Mouse (Mus musculus): ENCODE data around the gene Gpr25.
A peak's percentile ranks its signal among the peaks of the same experiment; 100 is the strongest.

The Gpr25 gene

DNA sequence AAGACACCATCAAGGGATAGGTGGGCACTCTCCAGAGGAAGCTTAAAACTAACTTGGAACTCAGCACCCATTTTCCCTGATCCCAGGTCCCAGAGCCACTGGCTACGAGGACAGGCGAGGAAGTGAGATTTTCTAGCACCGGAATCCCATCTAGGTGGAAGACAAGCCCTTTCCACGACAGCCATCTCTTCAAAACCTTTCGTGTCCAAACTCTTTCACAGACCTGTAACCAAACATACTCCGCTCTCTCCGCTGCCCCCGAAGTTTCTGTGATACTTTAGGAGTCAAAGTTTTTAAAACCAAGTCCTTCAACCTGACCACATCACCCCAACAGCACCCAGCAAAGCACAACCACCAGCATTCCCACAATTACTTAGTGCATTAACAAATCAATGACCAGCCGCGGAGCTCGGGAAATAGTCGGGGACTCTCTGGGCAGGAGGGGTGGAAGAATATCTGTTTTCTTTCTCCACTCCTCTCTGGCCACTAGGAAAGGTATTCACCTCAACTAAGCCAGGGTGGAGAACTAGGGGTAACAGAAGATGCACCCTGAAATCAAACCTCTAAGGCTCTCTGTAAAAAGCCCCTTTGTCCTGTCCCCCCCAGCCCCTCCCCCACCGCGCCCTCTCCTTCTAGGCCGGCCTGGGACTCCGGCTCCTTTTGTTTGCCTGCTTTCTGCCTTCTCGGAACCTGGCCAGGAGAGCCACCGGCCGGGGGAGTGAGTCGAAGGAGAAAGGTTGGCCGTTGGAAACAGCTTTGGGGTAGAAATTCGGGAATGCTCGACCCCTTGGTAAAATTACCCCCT, 27.5 kb downstream of the Gpr25 start:
- DNase-seq (ENCODE audit: low read depth, low spot score), result peak; percentile 29

GRCm38 (mm10) chr1:136232285-136232926, 28.3 kb downstream of the Gpr25 start:
- peak; percentile 39 for DNase-seq (ENCODE audit: low read depth, low spot score)

DNA sequence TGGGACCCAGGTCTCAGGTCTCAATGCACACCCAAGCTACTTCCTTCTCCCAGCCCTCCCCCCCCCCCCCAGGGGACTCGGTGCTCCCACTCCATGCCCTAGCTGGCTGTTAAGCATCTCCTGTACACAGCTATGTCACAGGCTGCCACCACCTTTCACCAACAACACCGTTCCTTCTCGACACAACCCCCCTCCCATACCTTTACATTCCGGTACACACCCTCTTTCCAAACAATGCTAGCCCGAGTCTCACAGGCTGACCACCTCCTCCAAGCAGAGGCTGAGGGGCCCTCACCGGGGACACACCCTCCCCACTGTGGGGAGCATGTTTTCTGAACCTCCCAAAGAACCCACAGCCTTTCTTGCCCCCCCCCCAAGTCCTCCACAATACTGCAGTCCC, 29.1 kb downstream of the Gpr25 start:
- DNase-seq (ENCODE audit: low read depth, low spot score), result no peak

DNA sequence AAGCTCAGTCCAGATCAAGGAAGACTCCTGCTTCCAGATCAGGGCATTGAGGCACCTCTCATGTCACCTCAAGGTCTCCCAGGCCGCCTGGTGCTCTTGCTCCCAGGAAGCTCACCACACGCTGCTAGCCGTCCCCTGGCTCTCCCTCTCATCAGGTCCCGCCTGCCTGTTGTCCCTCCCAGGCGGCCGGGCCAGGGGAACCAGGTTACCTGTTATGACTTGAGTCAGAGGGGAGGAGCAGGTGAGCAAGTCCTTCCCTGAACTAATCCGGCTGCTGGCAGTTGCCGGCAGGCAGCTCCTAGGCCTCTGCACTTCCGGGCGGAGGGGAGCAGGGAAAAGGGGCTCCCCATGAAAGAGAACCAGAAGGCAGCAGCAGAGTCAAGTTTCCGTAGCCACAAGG, 30.5 kb downstream of the Gpr25 start:
- no peak for DNase-seq (ENCODE audit: low read depth, low spot score)

GRCm38 (mm10) chr1:136229040-136229373, 31.7 kb downstream of the Gpr25 start:
- peak; percentile 34 for DNase-seq (ENCODE audit: low read depth, low spot score)

DNA sequence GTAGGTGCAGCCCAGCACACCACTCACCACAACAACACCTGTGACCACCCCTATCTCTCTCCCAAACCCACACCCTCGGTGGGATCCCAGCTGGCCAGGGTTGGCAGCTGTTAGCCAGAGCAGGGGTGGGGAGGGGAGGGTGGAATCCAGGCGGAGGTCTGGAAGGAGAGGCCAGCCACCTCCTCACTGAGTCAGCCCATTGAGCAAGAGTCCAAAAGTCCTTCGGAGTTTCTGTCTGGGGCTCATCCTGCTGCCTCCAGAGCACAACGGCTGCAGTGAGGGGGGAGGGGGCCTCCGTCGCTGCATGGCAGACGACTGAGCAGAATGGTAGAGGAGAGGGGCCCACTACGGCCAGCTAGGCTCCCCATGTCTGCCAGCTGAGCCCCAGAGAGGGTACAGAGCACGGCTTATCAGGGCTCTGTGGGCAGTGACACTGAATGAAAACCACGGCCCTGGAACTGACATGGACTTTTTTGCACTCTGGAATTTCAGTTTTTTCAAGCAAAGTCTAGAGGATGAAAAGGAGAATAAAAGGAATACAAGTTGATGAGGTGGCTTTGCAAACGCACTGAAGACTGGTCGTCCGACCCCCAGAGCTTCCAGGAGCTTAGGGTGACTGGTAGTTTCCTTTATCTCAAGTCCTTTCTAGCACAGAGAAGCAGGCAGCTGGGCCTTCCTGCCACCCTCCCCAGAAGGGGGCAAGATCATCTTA, 32.2 kb downstream of the Gpr25 start:
- no peak for DNase-seq (ENCODE audit: low read depth, low spot score)

DNA sequence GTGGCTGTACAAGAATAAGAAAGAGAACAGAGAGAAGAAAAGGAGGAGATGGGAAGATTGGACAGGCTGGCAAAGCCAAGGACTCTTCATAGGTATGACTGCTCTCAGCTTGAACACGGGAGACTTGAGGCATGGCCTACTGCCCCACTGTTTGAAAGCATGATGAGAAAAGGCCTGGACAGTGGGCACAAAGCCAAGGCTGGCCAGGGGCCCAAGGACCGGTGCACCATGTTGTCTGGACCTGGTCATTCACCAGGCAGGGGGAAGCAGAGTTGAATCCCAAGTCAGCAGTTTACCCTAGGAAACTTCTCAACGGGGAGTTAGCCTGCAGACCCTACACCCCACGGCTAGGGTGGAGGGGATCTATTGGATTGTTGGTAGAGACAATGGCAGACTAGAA, 32.8 kb downstream of the Gpr25 start:
- DNase-seq (ENCODE audit: low read depth, low spot score), result no peak

DNA sequence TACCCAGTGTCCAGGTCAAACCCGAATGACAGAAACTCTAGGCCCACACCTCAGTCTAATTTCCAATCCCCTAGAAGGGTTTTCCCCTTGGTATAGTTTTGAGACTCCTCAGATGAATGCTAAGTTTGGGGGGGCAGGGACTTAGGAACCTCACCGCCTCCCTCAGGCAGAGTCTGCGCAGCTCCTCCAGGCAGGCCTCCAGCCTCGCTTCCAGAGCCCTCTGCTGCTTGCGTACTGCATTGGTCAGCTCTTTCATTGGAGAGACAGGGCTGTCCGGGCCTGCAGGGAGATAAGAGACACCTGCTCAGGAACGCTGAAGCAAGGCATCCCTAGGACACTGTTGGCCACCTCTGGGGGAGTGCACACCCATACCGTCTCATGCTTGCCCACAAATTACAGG, 34.0 kb downstream of the Gpr25 start:
- no peak for DNase-seq (ENCODE audit: low read depth, low spot score)

GRCm38 (mm10) chr1:136225846-136226245, 34.8 kb downstream of the Gpr25 start:
- no peak for DNase-seq (ENCODE audit: low read depth, low spot score)

DNA sequence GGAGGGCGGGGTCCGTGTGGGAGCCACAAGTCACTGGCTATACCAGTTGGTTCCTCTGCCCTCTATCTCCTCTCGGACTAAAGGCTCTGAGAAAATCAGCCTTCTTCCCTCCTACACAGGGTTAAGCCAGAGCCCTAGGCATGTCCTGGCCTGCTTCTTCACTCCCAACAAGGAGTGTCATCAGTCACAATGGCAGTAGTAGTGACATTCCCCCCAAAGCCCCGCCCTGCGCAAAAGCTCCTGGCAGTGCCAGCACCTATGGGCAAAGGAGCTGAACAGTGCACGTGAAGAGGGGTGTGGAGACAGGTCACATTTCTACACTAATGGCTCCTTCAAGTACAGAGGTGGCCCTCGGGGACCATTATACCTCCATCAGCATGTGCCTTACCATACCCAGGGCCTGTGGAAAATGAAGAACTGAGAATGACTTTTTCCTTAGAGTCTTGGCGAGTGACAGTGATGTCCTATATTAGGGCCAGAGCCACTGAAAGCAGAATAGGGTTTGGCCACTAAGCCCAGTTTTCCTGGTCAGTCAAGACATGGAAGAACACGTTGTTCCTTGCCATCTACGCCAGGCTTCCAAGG, 36.8 kb downstream of the Gpr25 start:
- no peak for DNase-seq (ENCODE audit: low read depth, low spot score)

DNA sequence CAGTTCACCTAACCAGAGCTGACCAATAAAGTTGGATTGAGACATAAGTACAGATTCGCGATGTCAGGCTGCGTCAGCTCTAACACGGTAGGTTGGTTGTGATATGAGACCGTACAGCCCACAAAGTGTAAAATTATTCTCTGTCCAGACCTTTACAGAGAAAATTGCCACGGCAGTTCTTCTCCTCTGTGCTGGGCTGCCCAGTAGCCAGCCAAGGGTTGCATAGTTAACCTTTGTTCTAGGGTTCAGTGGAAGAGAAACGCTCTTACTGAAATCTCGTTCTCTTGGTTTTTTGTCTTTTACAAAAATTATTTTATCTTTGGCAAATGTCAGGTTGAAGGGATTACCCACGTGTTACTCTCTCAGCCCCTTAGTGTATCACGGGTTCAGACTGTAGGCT, 38.3 kb downstream of the Gpr25 start:
- no peak for DNase-seq (ENCODE audit: low read depth, low spot score)

GRCm38 (mm10) chr1:136220037-136220871, 40.4 kb downstream of the Gpr25 start:
- no peak for DNase-seq (ENCODE audit: low read depth, low spot score)

DNA sequence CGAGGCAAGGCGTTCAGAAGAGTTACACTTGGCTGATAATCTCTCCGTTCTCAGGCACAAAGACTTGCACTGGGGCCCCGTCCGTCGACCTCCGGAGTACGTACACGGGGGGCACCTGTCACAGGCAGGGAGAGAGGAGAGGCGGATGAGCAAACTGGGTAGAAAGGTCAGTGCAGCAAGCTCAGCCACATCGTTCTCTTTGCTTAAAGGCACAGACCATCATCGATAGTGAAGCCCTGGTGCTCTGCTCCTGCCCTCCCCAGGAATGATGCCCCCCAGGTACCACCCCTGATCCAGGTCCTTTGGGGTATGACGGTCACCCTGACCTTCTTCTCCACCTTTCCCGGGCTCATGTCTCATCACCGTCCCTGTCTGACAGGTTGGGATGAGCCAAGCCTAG, 46.4 kb downstream of the Gpr25 start:
- DNase-seq (ENCODE audit: low read depth, low spot score), result no peak

GRCm38 (mm10) chr1:136212803-136213202, 47.9 kb downstream of the Gpr25 start, which contains the start of gene Mroh3:
TSS of gene Mroh3 (minus strand) at chr1:136212828.
- DNase-seq (ENCODE audit: low read depth, low spot score), result peak; percentile 50
